Mouse (Mus musculus) Muller cell, postnatal 12 days (primary cell): ENCODE data around the gene Actn2.

Experiments used
- DNase-seq: peaks from one replicate; pipeline ENCODE4 v3.0.0-alpha.2; 2015; ENCODE audit errors: inconsistent ontology term

Gene Actn2

DNA sequence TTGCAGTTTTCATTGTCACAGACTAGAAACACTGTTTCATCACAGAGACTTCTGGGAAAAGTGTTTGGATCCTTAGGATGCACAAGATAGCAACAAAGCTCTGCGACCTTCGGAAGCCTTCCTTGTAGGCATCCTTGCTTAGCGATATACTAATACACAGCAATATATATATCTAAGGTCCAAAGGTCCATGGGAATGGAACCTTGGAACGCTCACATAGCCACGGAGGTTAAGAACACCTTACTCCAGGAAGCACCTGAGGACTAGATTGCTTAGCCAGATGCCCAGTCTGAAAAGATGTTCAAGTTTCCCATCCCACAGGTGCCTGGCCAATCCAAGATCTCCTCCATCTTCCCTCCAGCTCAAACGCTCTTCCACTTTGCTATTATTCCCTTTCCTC lies 26.4 kb downstream of the Actn2 start:
- DNase-seq, result no peak

- peak; percentile 14 for DNase-seq
Measured at GRCm38 (mm10) chr13:12311930-12312492, 28.5 kb downstream of the Actn2 start.

GRCm38 (mm10) chr13:12311371-12311770 lies 29.2 kb downstream of the Actn2 start:
- DNase-seq, result peak; percentile 78

- DNase-seq, result no peak
Measured at GRCm38 (mm10) chr13:12309446-12309845, 31.1 kb downstream of the Actn2 start.

DNA sequence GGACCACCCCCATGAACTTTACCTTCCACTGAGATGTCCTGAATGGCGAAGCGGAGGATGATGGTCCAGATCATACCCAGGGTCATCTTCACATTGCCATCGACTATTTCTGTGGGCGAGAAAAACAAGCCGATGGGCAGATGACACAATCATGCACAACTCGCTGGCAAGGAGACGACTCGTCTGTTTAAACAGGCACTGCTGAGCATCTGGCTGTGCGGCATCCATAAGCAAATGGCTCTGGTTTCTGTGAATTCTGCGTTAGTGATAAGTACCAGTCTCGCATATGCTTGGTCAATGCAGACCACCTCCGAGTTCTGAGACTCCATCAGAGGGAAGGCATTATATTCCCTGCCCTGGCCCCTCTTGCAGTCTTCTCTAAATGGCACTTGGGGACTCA lies 31.7 kb downstream of the Actn2 start:
- no peak for DNase-seq

- no peak for DNase-seq
Measured at GRCm38 (mm10) chr13:12308473-12308872, 32.1 kb downstream of the Actn2 start.

DNA sequence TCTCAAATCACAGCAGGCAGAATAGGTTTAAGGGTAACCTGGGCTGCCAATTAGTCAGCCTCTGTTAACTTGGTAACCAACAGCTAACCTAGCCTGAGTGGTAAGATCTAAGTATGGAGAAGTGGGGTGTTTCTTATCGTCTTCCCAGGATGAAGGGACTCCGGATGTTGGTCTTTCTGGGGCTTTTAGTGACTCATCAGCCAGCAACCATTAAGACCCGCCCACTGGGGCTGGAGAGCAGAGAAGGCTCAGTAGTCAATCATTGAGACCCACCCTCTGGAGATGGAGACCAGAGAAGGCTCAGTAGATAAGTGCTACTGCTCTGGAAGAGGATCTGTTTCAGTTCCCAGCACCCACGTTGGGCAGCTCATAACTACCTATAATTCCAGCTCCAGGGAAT lies 33.3 kb downstream of the Actn2 start:
- no peak for DNase-seq

GRCm38 (mm10) chr13:12305540-12305939 lies 35.0 kb downstream of the Actn2 start:
- no peak for DNase-seq

DNA sequence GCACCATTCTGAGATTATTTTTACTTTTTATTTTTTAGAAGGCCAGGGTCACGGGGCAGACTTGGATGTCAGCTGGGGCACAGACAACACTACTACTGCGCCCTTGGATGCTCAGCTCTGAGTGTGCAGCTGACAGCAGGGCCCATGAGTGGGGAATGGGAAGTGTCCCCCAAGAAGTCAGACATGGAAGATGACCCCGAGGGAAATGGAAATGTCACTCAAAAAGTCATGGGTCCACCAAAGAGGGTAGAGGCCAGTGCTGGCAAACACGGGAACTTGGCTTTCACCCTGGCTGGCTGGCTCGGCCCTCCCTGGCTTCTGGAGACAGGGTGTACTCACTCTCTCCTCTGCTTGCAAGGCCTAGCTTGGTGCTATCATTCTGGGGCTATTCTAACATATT lies 35.6 kb downstream of the Actn2 start:
- DNase-seq, result no peak

DNA sequence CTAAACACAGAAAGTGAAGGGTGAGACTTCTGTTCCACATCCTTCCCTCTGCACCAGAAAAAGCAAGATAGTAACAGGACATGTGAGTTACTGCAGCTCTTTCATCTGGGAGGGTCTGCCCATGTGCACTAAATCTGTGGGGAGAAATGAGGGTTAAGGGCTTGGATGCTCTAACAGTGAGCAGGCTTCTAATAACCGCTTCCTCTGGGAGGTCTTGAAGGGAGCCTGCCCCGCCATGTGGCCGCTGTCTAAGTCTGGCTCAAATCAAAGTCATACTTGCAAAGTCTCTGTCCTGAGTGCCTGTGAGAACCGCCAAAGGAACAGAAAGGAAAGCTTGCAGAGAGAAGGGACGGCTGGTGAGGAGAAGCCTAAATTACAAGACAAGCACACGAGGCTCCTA lies 42.8 kb downstream of the Actn2 start:
- no peak for DNase-seq

GRCm38 (mm10) chr13:12296701-12297100 lies 43.9 kb downstream of the Actn2 start:
- no peak for DNase-seq

- DNase-seq, result peak; percentile 7
Measured at GRCm38 (mm10) chr13:12293810-12294209, 46.8 kb downstream of the Actn2 start.

DNA sequence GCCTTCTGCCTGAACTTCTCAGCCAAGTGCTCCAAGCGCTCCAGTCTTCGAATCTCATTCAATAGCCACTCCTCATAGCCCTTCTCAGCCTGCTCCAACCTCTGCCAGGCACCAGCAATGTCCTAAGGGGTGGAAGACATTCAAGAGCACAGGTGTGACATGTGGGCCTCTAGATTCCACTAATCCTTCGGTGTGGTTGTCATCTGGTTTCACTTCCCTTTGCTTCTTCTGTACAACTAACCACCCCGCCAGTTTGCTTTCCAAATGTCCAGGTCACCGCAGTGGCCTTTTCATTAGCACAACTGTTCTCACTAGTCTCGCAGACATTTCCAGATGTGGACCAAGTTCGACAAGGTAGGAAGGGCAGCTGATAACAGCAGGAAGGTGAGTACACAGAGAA lies 49.9 kb downstream of the Actn2 start:
- DNase-seq, result no peak

GRCm38 (mm10) chr13:12284528-12284927 lies 56.0 kb downstream of the Actn2 start:
- DNase-seq, result no peak

DNA sequence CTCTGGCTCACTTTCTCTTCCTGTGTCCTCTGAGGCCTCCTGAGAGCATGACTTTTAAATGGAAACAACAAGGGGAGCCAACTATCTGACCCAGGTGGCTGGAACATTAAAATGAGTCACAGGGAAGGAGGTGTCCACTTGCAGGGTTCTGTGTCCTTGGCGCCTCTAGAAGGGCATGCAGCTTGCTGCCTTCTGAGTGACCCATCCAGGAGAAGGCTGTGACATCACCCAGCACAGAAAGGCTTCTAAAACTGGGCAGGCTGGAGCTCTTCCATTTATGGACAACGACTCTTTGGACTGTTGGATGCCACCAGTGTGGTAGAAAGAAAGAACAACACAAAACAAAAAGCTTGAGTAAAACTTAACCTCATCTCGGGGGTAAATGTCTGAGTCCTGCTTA lies 56.7 kb downstream of the Actn2 start:
- peak; percentile 6 for DNase-seq

DNA sequence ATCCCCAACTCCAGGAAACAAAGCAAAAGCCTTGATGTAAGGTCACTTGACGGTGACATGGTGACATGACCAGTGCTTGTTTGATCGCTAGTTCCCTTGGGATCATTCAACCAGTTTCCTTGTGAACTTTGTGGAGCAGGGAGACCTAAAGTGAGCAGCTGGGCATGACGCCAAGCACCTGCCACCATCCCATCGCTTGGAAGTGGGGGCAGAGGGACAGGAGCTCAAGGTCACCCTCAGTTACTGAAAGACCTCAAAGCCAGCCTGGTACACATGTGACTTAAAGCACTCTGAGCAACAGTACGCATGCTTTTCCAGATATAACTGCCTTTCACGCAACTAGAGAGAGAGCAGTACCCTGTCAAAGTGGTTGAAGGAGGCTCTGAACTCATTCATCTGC lies 65.8 kb downstream of the Actn2 start:
- DNase-seq, result no peak

- DNase-seq, result no peak
Measured at GRCm38 (mm10) chr13:12274220-12274619, 66.3 kb downstream of the Actn2 start.

- no peak for DNase-seq
Measured at GRCm38 (mm10) chr13:12272953-12273352, 67.6 kb downstream of the Actn2 start.

GRCm38 (mm10) chr13:12267971-12268370 lies 72.6 kb downstream of the Actn2 start:
- no peak for DNase-seq

GRCm38 (mm10) chr13:12267097-12267496 lies 73.5 kb downstream of the Actn2 start:
- no peak for DNase-seq

DNA sequence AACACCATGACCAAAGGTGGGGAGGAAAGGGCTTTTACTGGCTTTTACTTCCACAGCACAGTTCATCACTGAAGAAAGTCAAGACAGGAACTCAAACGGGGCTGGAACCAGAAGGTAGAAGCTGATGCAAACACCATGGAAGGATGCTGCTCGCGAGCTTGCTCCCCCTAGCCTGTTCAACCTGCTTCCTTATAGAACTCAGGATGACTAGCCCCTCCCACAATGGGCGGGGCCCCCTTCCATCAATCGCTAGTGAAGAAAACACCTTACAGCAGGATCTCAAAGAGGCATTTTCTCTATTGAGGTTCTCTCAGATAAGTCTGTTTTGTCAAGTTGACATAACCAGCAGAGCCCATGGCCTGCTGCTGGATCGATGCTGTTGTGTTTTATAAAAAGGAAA lies 76.6 kb downstream of the Actn2 start:
- DNase-seq, result no peak

- DNase-seq, result no peak
Measured at GRCm38 (mm10) chr13:12261505-12261904, 79.1 kb downstream of the Actn2 start.

DNA sequence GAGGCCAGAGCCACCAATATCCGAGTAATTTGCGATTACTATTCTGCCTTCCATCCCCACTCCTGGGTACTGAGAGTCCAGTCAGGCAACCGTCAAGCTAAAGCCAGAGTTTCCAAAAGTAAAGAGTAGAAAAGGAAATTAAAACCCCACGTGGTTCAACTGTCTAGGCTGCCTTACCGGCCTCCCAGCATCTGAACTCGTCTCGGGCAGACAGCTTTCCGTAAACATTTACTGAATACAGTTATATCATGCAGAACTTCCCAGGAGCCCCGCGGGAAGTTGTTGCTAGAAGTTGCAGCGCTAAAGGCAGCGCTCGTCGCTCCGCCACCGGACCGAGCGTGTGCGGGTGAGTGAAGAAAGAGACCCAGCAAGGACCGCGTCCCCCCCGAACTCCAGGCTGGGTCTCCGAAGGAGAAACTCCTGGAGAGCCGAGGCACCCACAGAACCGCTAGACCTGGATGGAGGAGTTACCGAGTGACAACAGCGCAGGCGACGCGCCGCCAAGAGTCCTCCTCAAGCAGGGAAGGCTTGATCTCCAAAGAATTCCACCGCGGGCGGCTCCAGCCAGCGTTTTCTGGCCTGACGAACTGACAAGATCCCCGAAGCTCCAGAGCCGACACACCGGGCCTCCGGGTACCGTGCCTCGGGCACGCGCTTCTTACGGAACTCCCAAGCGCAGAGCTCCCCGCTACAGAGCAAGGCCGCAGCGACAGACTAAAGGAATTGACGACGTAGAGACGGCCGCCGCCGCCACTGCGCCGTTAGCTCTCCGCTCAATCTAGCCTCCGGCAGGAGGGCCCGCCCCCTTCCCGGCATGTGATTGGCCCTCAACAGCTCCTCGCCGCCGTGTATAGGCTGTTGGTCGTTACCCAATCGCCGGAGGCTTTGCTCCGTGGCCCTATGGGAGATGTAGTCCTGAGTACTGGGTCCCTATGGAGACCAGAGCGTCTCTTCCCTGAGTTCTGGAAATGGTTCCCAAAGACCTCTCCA lies 82.9 kb downstream of the Actn2 start, which contains the start of gene Mtr:
Mtr (minus strand) TSS at position 723 of the 990 bp plus-strand sequence.
- DNase-seq, result peak; percentile 98
